Mouse (Mus musculus): ENCODE measurements around the gene Gm3411. TPM values are rescaled to one million over a fixed set of nuclear protein-coding genes. Genes with fewer than 3 reads are reported as not detected.
"Not testable (repeated sequence)": the region's sequence is repeated elsewhere in the genome, so short reads cannot be mapped to it uniquely, and the experiment has no call there.

Gene Gm3411
- 1 to 10 TPM; 2.3 to 4.5 (median 3.3) TPM for total RNA-seq (2022)

GRCm38 (mm10) chr14:6286931-6287715 is at the start of gene Gm3411:
Gene Gm3411, minus strand, starts transcription at chr14:6287250.
- peak; percentile 16 to 17 for DNase-seq (ENCODE audit: low spot score in 2 of 2)

DNA sequence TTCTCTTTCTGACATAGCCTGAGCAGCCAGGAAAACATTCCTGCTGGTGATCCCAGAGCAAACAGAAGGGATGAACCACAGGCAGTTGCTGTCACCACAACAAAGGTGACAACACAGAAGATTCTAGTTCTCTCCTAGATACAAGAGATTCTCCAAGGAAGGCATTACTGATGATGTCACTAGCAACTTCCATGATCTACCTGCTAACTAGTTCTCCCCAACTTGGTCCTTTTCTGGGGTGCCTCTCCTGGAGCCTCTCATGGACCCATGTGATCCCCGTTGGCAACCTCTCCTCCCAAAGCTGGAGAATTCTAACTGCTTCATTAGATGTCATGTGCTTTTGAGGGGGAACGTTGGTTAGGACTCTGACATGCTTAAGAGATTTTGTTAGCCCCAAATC is 17.7 kb upstream of the Gm3411 start, which contains the start of gene Gm21103:
Gene Gm21103, minus strand, starts transcription at position 101 of the 400 bp plus-strand sequence.
- not testable (repeated sequence) for DNase-seq (ENCODE audit: low spot score in 2 of 2)

DNA sequence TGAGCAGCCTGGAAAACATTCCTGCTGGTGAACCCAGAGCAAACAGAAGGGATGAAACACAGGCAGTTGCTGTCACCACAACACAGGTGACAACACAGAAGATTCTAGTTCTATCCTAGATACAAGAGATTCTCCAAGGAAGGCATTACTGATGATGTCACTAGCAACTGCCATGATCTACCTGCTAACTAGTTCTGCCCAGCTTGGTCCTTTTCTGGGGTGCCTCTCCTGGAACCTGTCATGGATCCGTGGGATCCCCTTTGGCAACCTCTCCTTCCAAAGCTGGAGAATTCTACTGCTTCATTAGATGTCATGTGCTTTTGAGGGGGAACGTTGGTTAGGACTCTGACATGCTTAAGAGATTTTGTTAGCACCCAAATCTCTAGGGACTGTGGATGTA is 67.9 kb downstream of the Gm3411 start, which contains the start of gene Gm21560:
Gene Gm21560, minus strand, starts transcription at position 101 of the 400 bp plus-strand sequence.
- not testable (repeated sequence) for DNase-seq (ENCODE audit: low spot score in 2 of 2)

Other genes starting within 250 kb of the Gm3411 start
- gene Gm6337, start 229.0 kb downstream of the Gm3411 start, total RNA-seq (2022) = not detected
- gene Gm8206, start 193.3 kb downstream of the Gm3411 start, total RNA-seq (2022) = 1 to 10 TPM in 1 of 4 experiments, under 1 TPM in 1, not detected in 2; 0.49 to 1.3 TPM
- gene Gm3468, start 178.6 kb downstream of the Gm3411 start, total RNA-seq (2022) = 1 to 10 TPM in 3 of 4 experiments, under 1 TPM in 1; 0.69 to 2.4 (median 1.7) TPM
- gene Gm3476, start 161.4 kb downstream of the Gm3411 start, total RNA-seq (2022) = not detected
- 1 to 10 TPM; 1.2 to 2.4 (median 1.7) TPM for gene Gm21560, start 68.0 kb downstream of the Gm3411 start, total RNA-seq (2022)
- not detected for gene Gm21103, start 17.6 kb upstream of the Gm3411 start, total RNA-seq (2022)
- gene Gm3618, start 56.4 kb upstream of the Gm3411 start, total RNA-seq (2022) = not detected
- gene Gm16440, start 103.1 kb upstream of the Gm3411 start, total RNA-seq (2022) = not detected
- 1 to 10 TPM in 2 of 4 experiments, under 1 TPM in 1, not detected in 1; 0.21 to 1.6 (median 1.2) TPM for gene Gm3591, start 125.2 kb upstream of the Gm3411 start, total RNA-seq (2022)
- not detected for gene Gm3594, start 157.4 kb upstream of the Gm3411 start, total RNA-seq (2022)

Data from layer of hippocampus, adult 8-10 months (tissue).